Mouse (Mus musculus): ENCODE data around the gene Gm17606.

DNA sequence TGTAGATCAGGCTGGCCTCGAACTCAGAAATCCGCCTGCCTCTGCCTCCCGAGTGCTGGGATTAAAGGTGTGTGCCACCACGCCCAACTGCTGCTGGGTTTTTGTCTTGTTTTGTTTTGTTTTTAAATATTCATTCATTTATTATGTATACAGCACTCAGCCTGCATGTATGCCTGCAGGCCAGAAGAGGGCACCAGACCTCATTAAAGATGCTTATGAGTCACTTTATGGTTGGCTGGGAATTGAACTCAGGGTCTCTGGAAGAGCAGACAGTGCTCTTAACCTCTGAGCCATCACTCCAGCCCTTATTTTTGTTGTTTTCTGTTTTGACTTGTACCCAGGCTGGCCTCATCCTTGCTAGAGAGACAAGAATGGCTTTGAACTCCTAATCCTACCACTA, 30.8 kb upstream of the Gm17606 start:
- TF ChIP-seq MXI1 (IDR thresholded peaks at IDR 0.05; ENCODE audit: low read depth, low read length) (no peak), POLR2A (IDR thresholded peaks at IDR 0.05; ENCODE audit: low read depth, low read length) (no peak), ZKSCAN1 (IDR thresholded peaks at IDR 0.05; ENCODE audit: borderline replicate concordance, low read depth, low read length) (no peak), USF1 (IDR thresholded peaks at IDR 0.05; ENCODE audit: low read depth, low read length) (no peak), CTCF (conservative IDR thresholded peaks at IDR 0.05 in 1 of 2, IDR thresholded peaks at IDR 0.05 in 1 of 2; ENCODE audit: low read depth in 2 of 2, low read length in 2 of 2) (peak; percentile 35 to 67; a peak in 3 of 4 replicates), MAX (IDR thresholded peaks at IDR 0.05; ENCODE audit: low read length) (no peak), ZMIZ1 (IDR thresholded peaks at IDR 0.05; ENCODE audit: low read depth, low read length) (no peak), EP300 (IDR thresholded peaks at IDR 0.05; ENCODE audit: low read length) (no peak), MEF2A (IDR thresholded peaks at IDR 0.05; ENCODE audit: borderline replicate concordance, low read depth, low read length) (no peak), ELF1 (IDR thresholded peaks at IDR 0.05; ENCODE audit: low read depth, low read length) (no peak)

All from CH12.LX (cell line).